In the genomic region with DNA sequence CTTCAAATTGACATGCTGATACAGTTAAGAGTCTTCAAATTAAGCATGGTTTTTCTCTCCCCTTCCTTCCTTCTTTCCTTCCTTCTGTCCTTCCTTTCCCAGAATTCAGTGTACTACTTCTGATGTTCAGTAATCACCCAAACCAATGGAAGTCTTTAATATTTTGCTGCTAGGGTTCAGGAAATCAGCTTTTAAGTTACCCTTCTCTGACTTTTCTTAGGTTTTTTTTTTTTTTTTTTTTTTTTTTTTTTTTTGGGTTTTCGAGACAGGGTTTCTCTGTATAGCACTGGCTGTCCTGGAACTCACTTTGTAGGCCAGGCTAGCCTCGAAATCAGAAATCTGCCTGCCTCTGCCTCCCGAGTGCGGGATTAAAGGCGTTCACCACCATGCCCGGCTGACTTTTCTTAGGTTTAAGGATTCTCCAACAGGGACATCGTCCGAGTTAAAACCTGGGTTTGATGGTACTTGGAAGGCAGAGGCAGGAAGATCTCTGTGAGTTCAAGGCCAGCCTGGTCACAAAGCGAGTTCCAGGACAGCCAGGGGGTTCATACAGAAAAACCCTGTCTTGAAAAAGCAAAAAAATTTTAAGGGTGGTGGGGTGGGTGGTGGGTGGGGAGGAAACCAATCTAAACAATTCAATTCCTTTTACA, we compare ENCODE assay signal across 8 mouse cellular contexts. TPM values are rescaled to one million over a fixed set of nuclear protein-coding genes. Genes with fewer than 3 reads are reported as not detected.
DNase-seq lines count a peak whose midpoint lies in the region; ATAC-seq and TF ChIP-seq lines count a peak whose summit lies in the region.

No protein-coding gene starts in this region.

- WGBS in thymus, adult 2 months: 96% methylated on average over 9 of the region's 9 CpGs
- 87% methylated on average over 8 of the region's 9 CpGs for WGBS in limb, embryonic 15.5 days

- H3K9me3 ChIP-seq in limb, embryonic 15.5 days: no peaks in the 10 kb centered on the region

- peak overlapping the region; percentile 17; the same call in 1 of the 2 replicates for H3K4me2 ChIP-seq in limb, embryonic 15.5 days

- H3K27me3 ChIP-seq in thymus, adult 2 months (ENCODE audit: control insufficient read depth, insufficient read depth, low read length): no peaks in the 10 kb centered on the region
- H3K27me3 ChIP-seq in limb, embryonic 15.5 days: no peaks in the 10 kb centered on the region

- H3K4me3 ChIP-seq in thymus, adult 2 months (ENCODE audit: control insufficient read depth, insufficient read depth, low read length): no peak overlapping the region
- peak overlapping the region; percentile 96; the same call in 1 of the 2 replicates for H3K4me3 ChIP-seq in limb, embryonic 15.5 days

- TF ChIP-seq CTCF in thymus, adult 2 months (IDR thresholded peaks at IDR 0.05; ENCODE audit: borderline replicate concordance, control insufficient read depth, extremely low read depth, insufficient read depth, low read length, poor library complexity): no peak

- peak; percentile 70 for DNase-seq in heart, adult 11 months
- DNase-seq in heart, adult 9 months (ENCODE audit: low spot score in 2 of 2): no peak
- DNase-seq in thymus, postnatal 4 days: peak; percentile 12
- no peak for DNase-seq in thymus, adult 2 months
- no peak for DNase-seq in right cerebral cortex, postnatal 25 days
- DNase-seq in spleen, adult 12 weeks (ENCODE audit: low spot score): no peak
- no peak for DNase-seq in B cell, adult 2 months

- no peaks in the 10 kb centered on the region for H3K36me3 ChIP-seq in thymus, adult 2 months (ENCODE audit: control insufficient read depth, insufficient read depth, low read length)
- H3K36me3 ChIP-seq in limb, embryonic 15.5 days: no peaks in the 10 kb centered on the region

- H3K9ac ChIP-seq in limb, embryonic 15.5 days: no peak overlapping the region

- no peak for ATAC-seq in limb, embryonic 15.5 days (ENCODE audit: insufficient number of reproducible peaks, low FRiP score, low TSS enrichment, low read depth)

- no peak for TF ChIP-seq POLR2A in thymus, adult 2 months (IDR thresholded peaks at IDR 0.05; ENCODE audit: control insufficient read depth, extremely low read depth, insufficient read depth, low read length, poor library complexity)

- no peak overlapping the region for H3K27ac ChIP-seq in thymus, adult 2 months (ENCODE audit: control insufficient read depth, insufficient read depth, low read length)
- H3K27ac ChIP-seq in limb, embryonic 15.5 days: peak overlapping the region; percentile 33; the same call in 1 of the 2 replicates

- peaks cover 11% of the 10 kb centered on the region for H3K4me1 ChIP-seq in thymus, adult 2 months (replicated peaks; ENCODE audit: control insufficient read depth, insufficient read depth, low read length)
- peaks cover 20% of the 10 kb centered on the region for H3K4me1 ChIP-seq in limb, embryonic 15.5 days

RNA-seq across cellular contexts. Expression of a gene that starts 0.9 kb away (rescaled TPM):
- polyA plus RNA-seq in thymus, adult 2 months (2012; rRNA removed): 32.1 and 40.6 TPM in 2 replicates
- polyA plus RNA-seq in limb, embryonic 15.5 days (2015; fragmentation: Nextera tagmentation; extraction: Ambion mirVana): 23.0 and 26.2 TPM in 2 replicates

RNA-seq across cellular contexts. Expression of a gene that starts 24.5 kb away (rescaled TPM):
- polyA plus RNA-seq in thymus, adult 2 months (2012; rRNA removed): 41.1 and 42.1 TPM in 2 replicates
- 9.4 and 11.5 TPM in 2 replicates for polyA plus RNA-seq in limb, embryonic 15.5 days (2015; fragmentation: Nextera tagmentation; extraction: Ambion mirVana)

RNA-seq across cellular contexts. Expression of a gene that starts 24.5 kb away (rescaled TPM):
- 44.1 and 66.2 TPM in 2 replicates for polyA plus RNA-seq in thymus, adult 2 months (2012; rRNA removed)
- 122 and 128 TPM in 2 replicates for polyA plus RNA-seq in limb, embryonic 15.5 days (2015; fragmentation: Nextera tagmentation; extraction: Ambion mirVana)

Comparison
In these comparisons a context has a peak if more than half of its experiments do, and no peak if none do; other contexts are left out.
1. DNase-seq: peak in heart, adult 11 months (single experiment) and thymus, postnatal 4 days (single experiment); none in heart, adult 9 months (0 of 2), thymus, adult 2 months (single experiment), right cerebral cortex, postnatal 25 days (single experiment), spleen, adult 12 weeks (single experiment) and B cell, adult 2 months (0 of 2).